Mouse (Mus musculus) brain, embryonic 14.5 days (tissue): ENCODE measurements around the gene Cbx4.

ENCODE experiments used
- CTCF ChIP-seq: fragments of 200-500 bp; IDR thresholded peaks from 2 replicates; pipeline ENCODE4 v1.5.1; 2012; ENCODE audit warnings: inconsistent platforms, mild to moderate bottlenecking, moderate library complexity, borderline replicate concordance; ENCODE audit not compliant: insufficient read depth, insufficient read length; ENCODE audit errors: extremely low read depth
- POLR2A ChIP-seq: fragments of 200-500 bp; IDR thresholded peaks from 2 replicates; pipeline ENCODE4 v1.6.1; 2012; ENCODE audit warnings: mild to moderate bottlenecking, inconsistent platforms, borderline replicate concordance; ENCODE audit not compliant: poor library complexity, insufficient read depth, insufficient read length, severe bottlenecking; ENCODE audit errors: extremely low read depth

DNA sequence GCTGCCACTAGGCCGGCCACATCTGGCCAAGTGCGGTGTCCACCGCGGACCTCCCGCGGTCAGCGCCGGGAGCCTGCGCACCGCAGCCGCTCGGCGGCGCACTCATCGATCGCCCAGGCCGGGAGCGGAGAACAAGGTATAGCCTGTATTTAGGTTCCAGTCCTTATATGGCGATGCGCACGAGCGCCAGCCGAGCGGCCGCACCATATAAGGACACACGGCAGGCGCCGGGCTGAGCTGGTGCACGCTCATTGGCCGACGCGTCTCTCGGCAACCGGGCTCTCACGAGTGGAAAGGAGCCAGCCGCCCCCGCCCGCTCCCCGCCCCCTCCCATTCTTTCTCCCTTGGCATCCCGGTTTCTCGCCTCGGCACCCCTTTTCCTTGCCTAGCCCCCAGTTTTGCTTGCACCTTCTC lies 32.8 kb downstream of the Cbx4 start:
- peak; percentile 47; the same call in 1 of the 2 replicates for TF ChIP-seq CTCF
- TF ChIP-seq POLR2A = peak; percentile 69
